Mouse (Mus musculus) small intestine, adult 2 months (tissue): ENCODE data around the gene Bcat1. TPM values are rescaled to one million over a fixed set of nuclear protein-coding genes. Genes with fewer than 3 reads are reported as not detected.

ENCODE experiments used
- H3K27ac ChIP-seq: fragments of 200-500 bp; 2 replicates; pipeline ENCODE4 v1.5.1; 2012; ENCODE audit warnings: low read depth, low read length, control low read depth, inconsistent platforms; ENCODE audit not compliant: insufficient read depth
- H3K27me3 ChIP-seq: fragments of 200-500 bp; 2 replicates; pipeline ENCODE4 v1.6.1; 2012; ENCODE audit warnings: mild to moderate bottlenecking, moderate library complexity, low read length, inconsistent platforms; ENCODE audit not compliant: control insufficient read depth, insufficient read depth
- H3K36me3 ChIP-seq: fragments of 200-500 bp; 2 replicates; pipeline ENCODE4 v1.6.1; 2012; ENCODE audit warnings: mild to moderate bottlenecking, low read length, control low read depth, inconsistent platforms; ENCODE audit not compliant: control insufficient read depth, insufficient read depth
- H3K4me1 ChIP-seq: fragments of 200-500 bp; 2 replicates; pipeline ENCODE4 v1.6.1; 2012; ENCODE audit warnings: low read length, inconsistent platforms, mixed read lengths; ENCODE audit not compliant: control insufficient read depth, insufficient read depth, insufficient read length
- H3K4me3 ChIP-seq: fragments of 200-500 bp; 2 replicates; pipeline ENCODE4 v1.5.1; 2012; ENCODE audit warnings: low read depth, mild to moderate bottlenecking, control low read depth, inconsistent platforms, low read length, moderate library complexity
- CTCF ChIP-seq: fragments of 200-500 bp; IDR thresholded peaks from 2 replicates; pipeline ENCODE4 v1.5.1; 2012; ENCODE audit warnings: low read depth, mild to moderate bottlenecking, control low read depth, inconsistent platforms, low read length, moderate library complexity, mixed read lengths; ENCODE audit not compliant: insufficient replicate concordance, insufficient read length; ENCODE audit errors: extremely low read depth
- POLR2A ChIP-seq: fragments of 200-500 bp; IDR thresholded peaks from 2 replicates; pipeline ENCODE4 v1.6.1; 2012; ENCODE audit warnings: low read depth, mild to moderate bottlenecking, control low read depth, inconsistent platforms, low read length, moderate library complexity
- WGBS: fragments of 180-500 bp; shearing (Covaris S2); methylation state at CpG from one replicate; pipeline ENCODE4 v1.1.7; 2018; 5-methylcytosine and 5-hydroxymethylcytosine counted together
- polyA plus RNA-seq: library from polyadenylated mRNA; depleted of rRNA; stranded (reverse); fragments of >200 nt; gene quantifications from 2 replicates; pipeline ENCODE4 v1.2.3, GENCODE M21; 2012

Gene Bcat1
- polyA plus RNA-seq, 1 experiment: 0.22 TPM

- no peaks in the 10 kb centered on the region for H3K36me3 ChIP-seq
- peaks cover 2% of the 10 kb centered on the region; the same call in 1 of the 2 replicates for H3K4me1 ChIP-seq
- H3K27me3 ChIP-seq: no peaks in the 10 kb centered on the region
- H3K27ac ChIP-seq: no peak overlapping the region
- WGBS: 69% methylated on average over 14 of the region's 14 CpGs
- no peak overlapping the region for H3K4me3 ChIP-seq
- TF ChIP-seq CTCF: no peak
- no peak for TF ChIP-seq POLR2A
Observed at GRCm38 (mm10) chr6:145002094-145002936, 73.7 kb downstream of the Bcat1 start.

DNA sequence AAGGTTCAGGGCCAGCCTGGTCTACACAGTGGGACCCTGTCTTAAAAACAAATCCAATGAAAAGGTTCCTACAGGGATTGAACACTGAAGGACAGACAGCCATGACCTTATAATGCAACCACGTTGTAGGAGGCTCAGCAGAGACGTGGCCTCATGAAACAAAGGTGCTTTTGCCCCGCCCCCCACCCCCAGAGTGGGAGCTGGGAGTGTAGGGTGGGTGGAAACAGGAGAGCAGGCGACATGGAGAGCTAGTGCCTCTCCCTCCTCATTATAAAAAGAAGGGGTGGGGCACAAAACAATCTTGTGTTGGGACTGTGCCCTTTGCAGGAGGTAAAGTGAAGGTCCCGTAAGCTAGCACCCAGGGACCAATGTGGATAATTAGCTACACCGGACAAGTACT is 74.5 kb downstream of the Bcat1 start:
- Histone ChIP-seq H3K36me3 (no peaks in the 10 kb centered on the region), H3K27ac (no peak overlapping the region), H3K4me3 (no peak overlapping the region), H3K27me3 (no peaks in the 10 kb centered on the region), H3K4me1 (peaks cover 2% of the 10 kb centered on the region; the same call in 1 of the 2 replicates)
- 43% methylated on average over 6 of the region's 6 CpGs for WGBS
- TF ChIP-seq CTCF: no peak
- no peak for TF ChIP-seq POLR2A

- 74% methylated on average over 3 of the region's 3 CpGs for whole genome bisulfite sequencing
- H3K27ac ChIP-seq: no peak overlapping the region
- peaks cover 2% of the 10 kb centered on the region; the same call in 1 of the 2 replicates for H3K4me1 ChIP-seq
- no peaks in the 10 kb centered on the region for H3K27me3 ChIP-seq
- H3K36me3 ChIP-seq: no peaks in the 10 kb centered on the region
- TF ChIP-seq CTCF: no peak
- no peak overlapping the region for H3K4me3 ChIP-seq
Observed at GRCm38 (mm10) chr6:144997229-144997628, 78.8 kb downstream of the Bcat1 start.

GRCm38 (mm10) chr6:144992111-144992510 is 83.9 kb downstream of the Bcat1 start:
- Histone ChIP-seq H3K36me3 (no peaks in the 10 kb centered on the region), H3K4me1 (no peaks in the 10 kb centered on the region), H3K4me3 (no peak overlapping the region), H3K27ac (no peak overlapping the region), H3K27me3 (no peaks in the 10 kb centered on the region)
- TF ChIP-seq POLR2A (no peak), CTCF (no peak)
- WGBS: 40% methylated on average over 3 of the region's 3 CpGs

- H3K36me3 ChIP-seq: no peaks in the 10 kb centered on the region
- no peak for TF ChIP-seq POLR2A
- TF ChIP-seq CTCF: no peak
- no peak overlapping the region for H3K27ac ChIP-seq
- H3K4me3 ChIP-seq: no peak overlapping the region
- no peaks in the 10 kb centered on the region for H3K27me3 ChIP-seq
- no peaks in the 10 kb centered on the region for H3K4me1 ChIP-seq
- 89% methylated on average over 4 of the region's 4 CpGs for WGBS
Observed at GRCm38 (mm10) chr6:144989193-144989592, 86.8 kb downstream of the Bcat1 start.

- no peak for TF ChIP-seq CTCF
- no peak for TF ChIP-seq POLR2A
- H3K36me3 ChIP-seq: no peaks in the 10 kb centered on the region
- no peaks in the 10 kb centered on the region for H3K27me3 ChIP-seq
- H3K27ac ChIP-seq: no peak overlapping the region
- H3K4me3 ChIP-seq: no peak overlapping the region
- 85% methylated on average over 6 of the region's 6 CpGs for WGBS
- H3K4me1 ChIP-seq: no peaks in the 10 kb centered on the region
Observed at GRCm38 (mm10) chr6:144987676-144988075, 88.3 kb downstream of the Bcat1 start.

GRCm38 (mm10) chr6:144987216-144987615 is 88.8 kb downstream of the Bcat1 start:
- H3K27ac ChIP-seq: no peak overlapping the region
- no peaks in the 10 kb centered on the region for H3K36me3 ChIP-seq
- whole genome bisulfite sequencing: 63% methylated on average over 7 of the region's 7 CpGs

More at GRCm38 (mm10) chr6:144987216-144987615, 88.8 kb downstream of the Bcat1 start:
- Histone ChIP-seq H3K4me1 (no peaks in the 10 kb centered on the region), H3K27me3 (no peaks in the 10 kb centered on the region), H3K4me3 (no peak overlapping the region)
- no peak for TF ChIP-seq CTCF
- no peak for TF ChIP-seq POLR2A
